Mouse (Mus musculus) lung, postnatal 25 days (tissue): ENCODE results near the gene Zfp831.

Experiments
- DNase-seq: peaks from one replicate; pipeline ENCODE4 v3.0.0; 2022; ENCODE audit warnings: low spot score

Zfp831 gene

GRCm38 (mm10) chr2:174643448-174644144 is at the start of gene Zfp831:
Gene Zfp831 (plus strand): TSS chr2:174643534.
- no peak for DNase-seq

- DNase-seq: no peak
Observed at GRCm38 (mm10) chr2:174594965-174595364, 48.4 kb upstream of the Zfp831 start.

- no peak for DNase-seq
Observed at GRCm38 (mm10) chr2:174595611-174596010, 47.7 kb upstream of the Zfp831 start.

- DNase-seq: no peak
Observed at GRCm38 (mm10) chr2:174596457-174596856, 46.9 kb upstream of the Zfp831 start.

GRCm38 (mm10) chr2:174598451-174598850 is 44.9 kb upstream of the Zfp831 start:
- no peak for DNase-seq

GRCm38 (mm10) chr2:174599071-174599635 is 44.2 kb upstream of the Zfp831 start:
- no peak for DNase-seq

GRCm38 (mm10) chr2:174599853-174600271 is 43.5 kb upstream of the Zfp831 start:
- no peak for DNase-seq

GRCm38 (mm10) chr2:174601938-174602685 is 41.2 kb upstream of the Zfp831 start:
- peak; percentile 66 for DNase-seq

- no peak for DNase-seq
Observed at GRCm38 (mm10) chr2:174603321-174603720, 40.0 kb upstream of the Zfp831 start.

- DNase-seq: no peak
Observed at GRCm38 (mm10) chr2:174605020-174605419, 38.3 kb upstream of the Zfp831 start.

GRCm38 (mm10) chr2:174605442-174606087 is 37.8 kb upstream of the Zfp831 start:
- DNase-seq: no peak

GRCm38 (mm10) chr2:174606376-174606775 is 37.0 kb upstream of the Zfp831 start:
- no peak for DNase-seq

- no peak for DNase-seq
Observed at GRCm38 (mm10) chr2:174609892-174610291, 33.4 kb upstream of the Zfp831 start.

- no peak for DNase-seq
Observed at GRCm38 (mm10) chr2:174612386-174613063, 30.8 kb upstream of the Zfp831 start.

GRCm38 (mm10) chr2:174613221-174613620 is 30.1 kb upstream of the Zfp831 start:
- DNase-seq: no peak

GRCm38 (mm10) chr2:174613921-174614441 is 29.4 kb upstream of the Zfp831 start:
- peak; percentile 54 for DNase-seq

GRCm38 (mm10) chr2:174621881-174622280 is 21.5 kb upstream of the Zfp831 start:
- DNase-seq: no peak

GRCm38 (mm10) chr2:174624430-174624829 is 18.9 kb upstream of the Zfp831 start:
- DNase-seq: no peak

GRCm38 (mm10) chr2:174627021-174627420 is 16.3 kb upstream of the Zfp831 start:
- DNase-seq: no peak

- DNase-seq: no peak
Observed at GRCm38 (mm10) chr2:174629299-174629850, 14.0 kb upstream of the Zfp831 start.

- DNase-seq: no peak
Observed at GRCm38 (mm10) chr2:174636750-174637149, 6.6 kb upstream of the Zfp831 start.
